Mouse (Mus musculus) neural tube, embryonic 14.5 days (tissue): ENCODE data around the gene Cd6. TPM values are rescaled to one million over a fixed set of nuclear protein-coding genes. Genes with fewer than 3 reads are reported as not detected.

Experiments used
- ATAC-seq: fragments of 200-750 bp; cut with Nextera tagmentation; 2 replicates; pipeline ENCODE4 v1.8.0; 2017; ENCODE audit warnings: low read depth, mild to moderate bottlenecking, moderate TSS enrichment, moderate library complexity
- H3K27ac ChIP-seq: fragments of 300-500 bp; sonication (generic); 2 replicates; pipeline ENCODE4 v1.5.1; 2014; ENCODE audit warnings: low read depth, mild to moderate bottlenecking, control low read depth, low read length, moderate library complexity, mixed read lengths
- H3K27me3 ChIP-seq: fragments of 300-500 bp; sonication (generic); 2 replicates; pipeline ENCODE4 v1.6.1; 2014; ENCODE audit warnings: low read length; ENCODE audit not compliant: control insufficient read depth, insufficient read depth
- H3K36me3 ChIP-seq: fragments of 300-500 bp; sonication (generic); 2 replicates; pipeline ENCODE4 v1.6.1; 2014; ENCODE audit warnings: low read length, mixed read lengths; ENCODE audit not compliant: control insufficient read depth, insufficient read depth
- H3K4me1 ChIP-seq: fragments of 300-500 bp; sonication (generic); 2 replicates; pipeline ENCODE4 v1.6.1; 2014; ENCODE audit warnings: low read length; ENCODE audit not compliant: control insufficient read depth, insufficient read depth
- H3K4me2 ChIP-seq: fragments of 300-500 bp; sonication (generic); 2 replicates; pipeline ENCODE4 v1.6.1; 2014; ENCODE audit warnings: mild to moderate bottlenecking, low read depth, low read length, control low read depth
- H3K4me3 ChIP-seq: fragments of 300-500 bp; sonication (generic); 2 replicates; pipeline ENCODE4 v1.5.1; 2014; ENCODE audit warnings: low read depth, low read length, control low read depth, mixed read lengths
- H3K9ac ChIP-seq: fragments of 300-500 bp; sonication (generic); replicated peaks from 2 replicates; pipeline ENCODE4 v1.6.1; 2014; ENCODE audit warnings: low read depth, mild to moderate bottlenecking, control low read depth, low read length, mixed read lengths
- H3K9me3 ChIP-seq: fragments of 300-500 bp; sonication (generic); 2 replicates; pipeline ENCODE4 v1.6.1; 2016; ENCODE audit warnings: low read length; ENCODE audit not compliant: control insufficient read depth
- WGBS: fragments of 180-500 bp; shearing (Covaris S2); extraction: QIAGEN DNeasy Blood & Tissue Kit; methylation state at CpG from one replicate; pipeline ENCODE4 v1.1.7; 2014; 5-methylcytosine and 5-hydroxymethylcytosine counted together
- polyA plus RNA-seq: library from polyadenylated mRNA; unstranded; fragments of >200 nt; fragmentation: Nextera tagmentation; extraction: Ambion mirVana; gene quantifications from 2 replicates; pipeline ENCODE4 v1.2.1, GENCODE M21; 2014

Cd6 gene
- polyA plus RNA-seq, 1 experiment from 2014 or later: not detected

- H3K4me1 ChIP-seq: no peaks in the 10 kb centered on the region
- H3K27me3 ChIP-seq: no peaks in the 10 kb centered on the region
- no peak overlapping the region for H3K4me2 ChIP-seq
- H3K36me3 ChIP-seq: no peaks in the 10 kb centered on the region
- H3K9ac ChIP-seq: no peak overlapping the region
- ATAC-seq: no peak
- no peaks in the 10 kb centered on the region for H3K9me3 ChIP-seq
- WGBS: 59% methylated on average over 3 of the region's 3 CpGs
- H3K4me3 ChIP-seq: no peak overlapping the region
- H3K27ac ChIP-seq: no peak overlapping the region
Observed at GRCm38 (mm10) chr19:10793044-10793443, 36.8 kb downstream of the Cd6 start.

DNA sequence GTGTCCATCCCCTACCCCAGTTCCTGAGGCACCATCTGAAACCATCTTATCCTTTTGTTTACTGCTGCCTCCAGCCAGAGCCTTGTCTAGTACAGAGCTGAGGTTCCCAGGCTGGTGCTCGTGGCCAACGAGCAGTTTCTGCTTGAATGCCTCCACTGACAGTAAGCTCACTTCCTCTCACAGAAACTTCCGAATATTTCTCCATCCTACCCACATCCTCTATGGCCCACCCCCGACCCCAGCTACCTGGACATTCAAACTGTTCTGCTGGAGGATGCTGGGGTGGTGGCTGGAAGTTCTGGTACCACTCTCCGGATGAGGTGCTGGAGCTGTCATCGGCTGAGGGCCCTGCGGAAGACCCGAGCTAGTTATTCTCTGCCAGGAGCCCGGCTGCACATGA is 39.5 kb downstream of the Cd6 start:
- Histone ChIP-seq H3K9me3 (no peaks in the 10 kb centered on the region), H3K4me2 (no peak overlapping the region), H3K36me3 (no peaks in the 10 kb centered on the region), H3K27ac (no peak overlapping the region), H3K27me3 (no peaks in the 10 kb centered on the region), H3K4me1 (no peaks in the 10 kb centered on the region), H3K9ac (no peak overlapping the region), H3K4me3 (no peak overlapping the region)
- no peak for ATAC-seq
- 85% methylated on average over 9 of the region's 9 CpGs for WGBS

DNA sequence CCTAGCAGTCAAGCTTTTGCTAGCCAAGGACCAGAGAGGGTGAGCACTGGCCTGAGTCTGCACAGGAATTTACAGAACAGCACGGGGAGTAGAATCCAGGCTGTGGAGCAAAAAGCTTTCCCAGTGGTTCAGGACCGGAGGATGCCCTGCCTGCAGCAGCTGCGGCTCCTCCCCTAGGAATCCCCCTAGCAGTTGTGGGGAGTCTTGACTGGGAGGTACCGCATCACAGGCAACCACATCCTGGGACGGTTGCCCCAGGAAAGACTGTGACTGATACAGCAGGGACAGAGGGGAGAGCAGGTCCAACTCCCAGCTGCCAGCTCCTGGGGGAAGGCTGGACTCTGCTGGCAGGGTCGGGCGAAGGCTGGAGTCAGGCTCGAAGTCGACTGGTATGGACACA is 41.6 kb downstream of the Cd6 start:
- Histone ChIP-seq H3K4me1 (no peaks in the 10 kb centered on the region), H3K27ac (no peak overlapping the region), H3K9me3 (no peaks in the 10 kb centered on the region), H3K9ac (no peak overlapping the region), H3K4me3 (no peak overlapping the region), H3K4me2 (no peak overlapping the region), H3K36me3 (no peaks in the 10 kb centered on the region), H3K27me3 (no peaks in the 10 kb centered on the region)
- no peak for ATAC-seq
- WGBS: 75% methylated on average over 9 of the region's 9 CpGs

- H3K9me3 ChIP-seq: no peaks in the 10 kb centered on the region
- H3K4me1 ChIP-seq: no peaks in the 10 kb centered on the region
- 80% methylated on average over 4 of the region's 4 CpGs for WGBS
- H3K4me3 ChIP-seq: no peak overlapping the region
- no peaks in the 10 kb centered on the region for H3K27me3 ChIP-seq
- H3K27ac ChIP-seq: no peak overlapping the region
- no peak overlapping the region for H3K4me2 ChIP-seq
- no peak overlapping the region for H3K9ac ChIP-seq
- ATAC-seq: no peak
- no peaks in the 10 kb centered on the region for H3K36me3 ChIP-seq
Observed at GRCm38 (mm10) chr19:10787406-10787805, 42.5 kb downstream of the Cd6 start.

DNA sequence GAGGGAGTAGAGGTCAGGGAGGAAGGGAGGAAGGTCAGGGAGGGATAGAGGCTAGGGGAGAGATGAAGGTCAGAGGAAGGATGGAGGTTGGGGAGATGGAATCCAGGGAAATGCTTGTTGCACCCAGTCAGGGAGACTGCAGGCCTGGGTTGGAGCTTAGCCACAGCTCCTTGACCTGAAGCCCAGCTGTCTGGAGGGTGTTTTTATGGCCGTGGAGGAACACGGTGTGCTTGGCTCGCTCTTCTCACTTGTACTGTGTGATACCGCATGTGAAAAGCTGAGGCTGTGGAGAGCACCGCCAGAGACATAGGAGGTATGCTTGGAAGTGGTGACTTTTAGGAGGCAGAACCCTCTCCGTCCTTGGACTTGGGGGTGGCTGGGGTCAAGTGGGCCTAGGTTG is 43.1 kb downstream of the Cd6 start:
- H3K27ac ChIP-seq: no peak overlapping the region
- H3K4me3 ChIP-seq: no peak overlapping the region
- no peaks in the 10 kb centered on the region for H3K9me3 ChIP-seq
- ATAC-seq: no peak
- H3K9ac ChIP-seq: no peak overlapping the region
- WGBS: 89% methylated on average over 6 of the region's 6 CpGs
- H3K27me3 ChIP-seq: no peaks in the 10 kb centered on the region
- H3K4me1 ChIP-seq: no peaks in the 10 kb centered on the region
- no peaks in the 10 kb centered on the region for H3K36me3 ChIP-seq
- H3K4me2 ChIP-seq: no peak overlapping the region

GRCm38 (mm10) chr19:10784796-10785459 is 44.9 kb downstream of the Cd6 start:
- H3K36me3 ChIP-seq: no peaks in the 10 kb centered on the region
- no peaks in the 10 kb centered on the region for H3K4me1 ChIP-seq
- no peak overlapping the region for H3K27ac ChIP-seq
- H3K4me2 ChIP-seq: no peak overlapping the region
- no peaks in the 10 kb centered on the region for H3K9me3 ChIP-seq
- no peak overlapping the region for H3K4me3 ChIP-seq
- no peak overlapping the region for H3K9ac ChIP-seq
- WGBS: 77% methylated on average over 10 of the region's 10 CpGs
- H3K27me3 ChIP-seq: no peaks in the 10 kb centered on the region
- ATAC-seq: no peak

DNA sequence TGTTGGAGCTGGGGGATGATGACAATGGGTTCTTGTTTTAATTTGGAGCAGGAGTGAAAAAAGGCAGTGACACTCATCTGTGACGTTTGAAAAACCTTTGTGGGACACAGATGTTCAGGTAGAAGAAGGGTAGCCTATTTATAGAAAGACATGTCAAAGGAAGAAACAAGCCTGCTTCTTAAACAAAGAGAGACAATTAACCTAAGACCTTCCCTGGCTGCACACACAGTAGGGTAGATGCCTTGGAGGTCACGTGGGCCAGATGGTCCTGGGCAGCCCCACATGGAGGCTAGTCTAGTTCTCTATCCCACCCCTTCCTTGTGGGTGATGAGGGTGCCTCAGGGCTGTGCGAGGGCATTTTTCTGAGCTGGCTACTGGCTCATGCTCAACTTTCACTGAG is 45.8 kb downstream of the Cd6 start:
- Histone ChIP-seq H3K4me3 (no peak overlapping the region), H3K9me3 (no peaks in the 10 kb centered on the region), H3K4me1 (no peaks in the 10 kb centered on the region), H3K36me3 (no peaks in the 10 kb centered on the region), H3K27me3 (no peaks in the 10 kb centered on the region), H3K27ac (no peak overlapping the region), H3K9ac (no peak overlapping the region), H3K4me2 (no peak overlapping the region)
- no peak for ATAC-seq
- WGBS: 44% methylated on average over 3 of the region's 3 CpGs

DNA sequence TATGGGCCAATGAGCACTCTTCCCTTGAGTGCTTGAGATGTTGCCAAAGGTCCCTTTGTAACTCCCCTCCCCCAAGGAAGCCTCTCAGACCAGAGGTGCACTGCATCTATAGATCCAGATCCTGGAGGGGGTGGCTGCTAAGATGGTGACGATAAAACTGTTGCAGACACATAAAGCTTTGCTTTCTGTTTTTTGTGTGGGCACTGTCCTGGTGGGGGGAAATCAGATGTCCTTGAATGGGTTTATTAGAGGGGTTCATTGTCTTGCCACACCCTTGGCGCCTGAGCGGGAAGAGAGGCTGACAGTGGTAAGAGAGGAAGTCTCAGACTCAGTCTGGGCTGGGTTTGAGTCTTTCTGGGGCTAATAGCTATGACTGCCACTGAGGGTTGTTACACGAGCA is 46.7 kb downstream of the Cd6 start:
- no peaks in the 10 kb centered on the region for H3K36me3 ChIP-seq
- ATAC-seq: no peak
- H3K27ac ChIP-seq: no peak overlapping the region
- no peak overlapping the region for H3K9ac ChIP-seq
- H3K27me3 ChIP-seq: no peaks in the 10 kb centered on the region
- H3K9me3 ChIP-seq: no peaks in the 10 kb centered on the region
- H3K4me3 ChIP-seq: no peak overlapping the region
- H3K4me1 ChIP-seq: no peaks in the 10 kb centered on the region
- no peak overlapping the region for H3K4me2 ChIP-seq
- 75% methylated on average over 4 of the region's 4 CpGs for WGBS

GRCm38 (mm10) chr19:10781641-10782040 is 48.2 kb downstream of the Cd6 start:
- H3K27me3 ChIP-seq: no peaks in the 10 kb centered on the region
- no peak overlapping the region for H3K4me3 ChIP-seq
- H3K4me2 ChIP-seq: no peak overlapping the region
- ATAC-seq: no peak
- no peak overlapping the region for H3K27ac ChIP-seq
- H3K36me3 ChIP-seq: no peaks in the 10 kb centered on the region
- H3K9me3 ChIP-seq: no peaks in the 10 kb centered on the region
- H3K9ac ChIP-seq: no peak overlapping the region
- H3K4me1 ChIP-seq: no peaks in the 10 kb centered on the region
- WGBS: 86% methylated on average over 4 of the region's 4 CpGs
